Mouse (Mus musculus) limb, embryonic 10.5 days (tissue): Measurements from ENCODE around the gene Ctrc. TPM values are rescaled to one million over a fixed set of nuclear protein-coding genes. Genes with fewer than 3 reads are reported as not detected.

ENCODE experiments used
- DNase-seq: peaks from one replicate; pipeline ENCODE4 v3.0.0-alpha.2; 2017; ENCODE audit warnings: low spot score
- H3K27ac ChIP-seq: fragments of 300-500 bp; sonication (generic); 2 replicates; pipeline ENCODE4 v1.5.1; 2016; ENCODE audit warnings: mild to moderate bottlenecking
- H3K27me3 ChIP-seq: fragments of 300-500 bp; sonication (generic); 2 replicates; pipeline ENCODE4 v1.6.1; 2016; ENCODE audit warnings: low read depth, mild to moderate bottlenecking; ENCODE audit not compliant: poor library complexity, severe bottlenecking
- H3K36me3 ChIP-seq: fragments of 300-500 bp; sonication (generic); 2 replicates; pipeline ENCODE4 v1.6.1; 2016; ENCODE audit warnings: mild to moderate bottlenecking, moderate library complexity
- H3K4me1 ChIP-seq: fragments of 300-500 bp; sonication (generic); 2 replicates; pipeline ENCODE4 v1.6.1; 2016
- H3K4me3 ChIP-seq: fragments of 300-500 bp; sonication (generic); 2 replicates; pipeline ENCODE4 v1.5.1; 2016; ENCODE audit warnings: mild to moderate bottlenecking, moderate library complexity
- H3K9me3 ChIP-seq: fragments of 300-500 bp; sonication (generic); replicated peaks from 2 replicates; pipeline ENCODE4 v1.6.1; 2016; ENCODE audit warnings: mild to moderate bottlenecking
- WGBS: fragments of 180-500 bp; shearing (Covaris S2); methylation state at CpG from one replicate; pipeline ENCODE4 v1.1.7; 2016; 5-methylcytosine and 5-hydroxymethylcytosine counted together
- polyA plus RNA-seq: library from polyadenylated mRNA; unstranded; fragments of >200 nt; fragmentation: Nextera tagmentation; extraction: Ambion mirVana; gene quantifications from 2 replicates; pipeline ENCODE4 v1.2.1, GENCODE M21; 2016

The Ctrc gene
- polyA plus RNA-seq, 1 experiment from 2014 or later, result not detected

GRCm38 (mm10) chr4:141874601-141875460, 28.7 kb upstream of the Ctrc start, which contains the start of gene Efhd2:
Gene Efhd2 (minus strand): TSS chr4:141874920.
- Histone ChIP-seq H3K27ac (peak within 1 kb of the TSS; percentile 83), H3K9me3 (no peaks in the 10 kb centered on the region), H3K4me3 (peak within 1 kb of the TSS; percentile 81), H3K4me1 (peaks cover 40% of the 10 kb centered on the region), H3K36me3 (no peaks in the 10 kb centered on the region), H3K27me3 (peaks cover 43% of the 10 kb centered on the region)
- under 1% methylated on average over 72 of the region's 73 CpGs for WGBS
- DNase-seq, result peak; percentile 83

GRCm38 (mm10) chr4:141874111-141874600, 28.0 kb upstream of the Ctrc start:
- 2% methylated on average over 19 of the region's 19 CpGs for WGBS
- Histone ChIP-seq H3K36me3 (no peaks in the 10 kb centered on the region), H3K4me1 (peaks cover 40% of the 10 kb centered on the region), H3K4me3 (peak overlapping the region; percentile 81), H3K27me3 (peaks cover 43% of the 10 kb centered on the region), H3K27ac (peak overlapping the region; percentile 83), H3K9me3 (no peaks in the 10 kb centered on the region)
- DNase-seq, result no peak

GRCm38 (mm10) chr4:141872977-141873376, 26.8 kb upstream of the Ctrc start:
- Histone ChIP-seq H3K27ac (no peak overlapping the region), H3K4me1 (peaks cover 40% of the 10 kb centered on the region)

DNA sequence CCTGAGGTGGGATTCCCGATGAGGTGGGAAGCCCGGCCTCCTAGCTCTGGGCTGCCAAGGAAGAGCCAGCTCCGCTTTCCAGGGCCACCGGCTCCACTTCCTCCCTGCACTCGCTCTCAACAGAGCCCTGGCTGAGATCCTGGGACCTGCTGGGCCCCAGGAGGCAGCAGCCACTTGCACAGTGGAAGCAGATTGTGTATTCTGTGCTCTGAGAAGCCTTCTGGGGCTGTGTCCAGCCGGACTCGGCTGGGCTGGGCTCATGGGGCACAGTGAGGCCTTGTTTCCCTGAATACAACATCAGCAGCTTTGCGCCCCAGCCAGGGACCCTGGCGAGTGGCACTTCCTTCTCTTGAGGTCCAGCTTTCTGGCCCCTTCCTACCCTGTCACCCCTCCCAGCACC, 25.8 kb upstream of the Ctrc start:
- WGBS, result 75% methylated on average over 9 of the region's 9 CpGs
- no peaks in the 10 kb centered on the region for H3K36me3 ChIP-seq
- H3K4me3 ChIP-seq, result no peak overlapping the region
- no peak for DNase-seq
- peaks cover 31% of the 10 kb centered on the region for H3K27me3 ChIP-seq
- peaks cover 47% of the 10 kb centered on the region for H3K4me1 ChIP-seq
- peak overlapping the region; percentile 28; the same call in 1 of the 2 replicates for H3K27ac ChIP-seq
- no peaks in the 10 kb centered on the region for H3K9me3 ChIP-seq

More at GRCm38 (mm10) chr4:141872977-141873376, 26.8 kb upstream of the Ctrc start:
- Histone ChIP-seq H3K36me3 (no peaks in the 10 kb centered on the region), H3K4me3 (no peak overlapping the region), H3K27me3 (peaks cover 38% of the 10 kb centered on the region), H3K9me3 (no peaks in the 10 kb centered on the region)
- DNase-seq, result no peak
- 84% methylated on average over 9 of the region's 9 CpGs for WGBS

DNA sequence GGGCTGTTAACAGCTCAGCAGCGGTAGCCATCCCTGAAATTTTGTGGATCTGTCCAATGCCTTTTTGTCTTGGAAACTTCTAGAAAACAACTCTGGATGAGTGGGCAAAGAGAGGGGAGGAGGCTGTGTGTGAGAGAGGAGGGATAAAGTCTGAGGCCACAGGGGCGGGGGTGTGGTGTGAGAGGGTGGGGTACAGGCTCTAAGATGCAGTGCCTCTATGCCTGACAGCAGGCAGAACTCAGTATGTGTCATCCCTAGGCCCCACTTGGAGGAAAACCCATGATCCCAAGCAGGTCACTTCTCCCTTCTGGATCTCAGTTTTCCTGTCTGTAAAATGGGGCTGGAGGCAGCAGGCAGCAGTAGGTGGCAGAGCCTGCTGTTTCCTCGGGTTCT, 25.2 kb upstream of the Ctrc start:
- DNase-seq, result no peak
- H3K27me3 ChIP-seq, result peaks cover 29% of the 10 kb centered on the region
- H3K27ac ChIP-seq, result no peak overlapping the region
- no peaks in the 10 kb centered on the region for H3K36me3 ChIP-seq
- 92% methylated on average over 3 of the region's 3 CpGs for WGBS
- no peak overlapping the region for H3K4me3 ChIP-seq
- H3K9me3 ChIP-seq, result no peaks in the 10 kb centered on the region
- peaks cover 47% of the 10 kb centered on the region for H3K4me1 ChIP-seq

- H3K9me3 ChIP-seq, result no peaks in the 10 kb centered on the region
- H3K27ac ChIP-seq, result no peak overlapping the region
- H3K4me3 ChIP-seq, result no peak overlapping the region
- H3K36me3 ChIP-seq, result no peaks in the 10 kb centered on the region
- 79% methylated on average over 11 of the region's 11 CpGs for WGBS
- peaks cover 24% of the 10 kb centered on the region for H3K27me3 ChIP-seq
- peaks cover 46% of the 10 kb centered on the region for H3K4me1 ChIP-seq
- no peak for DNase-seq
Measured at GRCm38 (mm10) chr4:141870666-141871332, 24.6 kb upstream of the Ctrc start.

DNA sequence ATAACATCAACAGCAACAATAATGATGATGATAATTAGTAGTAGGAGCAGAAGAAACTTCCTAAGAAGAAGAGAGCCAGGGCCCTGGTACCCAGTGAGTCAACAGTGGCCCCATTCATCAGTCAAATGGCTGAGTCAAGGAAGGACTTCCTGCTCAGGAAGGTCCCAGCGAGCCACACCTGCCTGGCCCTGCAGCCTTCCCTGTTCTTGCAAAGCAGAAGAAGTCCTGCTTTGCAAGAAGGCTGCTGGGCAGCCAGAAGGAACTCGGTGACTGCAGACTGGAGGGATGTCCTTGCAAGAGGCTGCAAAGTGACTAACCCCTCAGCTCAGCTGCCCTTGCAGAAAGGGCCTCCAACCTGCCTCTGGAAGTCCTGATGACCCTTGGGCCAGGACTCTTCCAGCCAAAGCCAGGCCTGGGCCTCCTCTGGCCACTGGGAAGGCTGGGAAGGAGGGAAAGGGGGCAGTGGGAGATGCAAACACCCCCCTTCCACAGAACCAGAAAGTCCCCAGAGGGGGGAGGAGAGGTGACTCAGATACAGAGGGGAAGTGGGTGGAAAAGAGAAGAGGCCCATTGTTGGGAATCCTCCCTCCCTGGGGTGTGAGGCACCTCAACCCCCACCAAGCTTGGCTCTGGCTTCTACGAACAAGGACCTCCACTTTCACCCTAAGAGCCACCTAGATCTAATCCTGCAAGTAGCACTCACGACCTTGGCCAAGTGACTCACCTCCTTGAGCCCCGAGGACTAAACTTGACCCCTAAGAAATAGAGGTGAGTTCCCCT, 23.5 kb upstream of the Ctrc start:
- peaks cover 34% of the 10 kb centered on the region for H3K4me1 ChIP-seq
- 75% methylated on average over 5 of the region's 5 CpGs for WGBS
- no peak overlapping the region for H3K27ac ChIP-seq

GRCm38 (mm10) chr4:141868051-141868450, 21.9 kb upstream of the Ctrc start:
- H3K4me3 ChIP-seq, result no peak overlapping the region
- H3K9me3 ChIP-seq, result no peaks in the 10 kb centered on the region
- H3K27me3 ChIP-seq, result peaks cover 8% of the 10 kb centered on the region
- WGBS, result 89% methylated on average over 10 of the region's 10 CpGs
- no peak for DNase-seq
- H3K36me3 ChIP-seq, result peaks cover 2% of the 10 kb centered on the region; the same call in 1 of the 2 replicates
- no peak overlapping the region for H3K27ac ChIP-seq
- H3K4me1 ChIP-seq, result peaks cover 23% of the 10 kb centered on the region

More for the DNA sequence above, 23.5 kb upstream of the Ctrc start:
- Histone ChIP-seq H3K4me3 (no peak overlapping the region), H3K36me3 (no peaks in the 10 kb centered on the region), H3K27me3 (peaks cover 20% of the 10 kb centered on the region), H3K9me3 (no peaks in the 10 kb centered on the region)
- DNase-seq, result no peak

- no peak overlapping the region for H3K4me3 ChIP-seq
- no peak overlapping the region for H3K27ac ChIP-seq
- peaks cover 2% of the 10 kb centered on the region; the same call in 1 of the 2 replicates for H3K36me3 ChIP-seq
- no peak for DNase-seq
- H3K27me3 ChIP-seq, result 0 out of 2 replicates have a peak, but pooled peaks cover 3% of the 10 kb centered on the region
- peaks cover 22% of the 10 kb centered on the region for H3K4me1 ChIP-seq
- H3K9me3 ChIP-seq, result no peaks in the 10 kb centered on the region
- 57% methylated on average over 4 of the region's 4 CpGs for WGBS
Measured at GRCm38 (mm10) chr4:141867498-141867897, 21.3 kb upstream of the Ctrc start.

- DNase-seq, result no peak
- WGBS, result 32% methylated on average over 10 of the region's 10 CpGs
- H3K36me3 ChIP-seq, result peaks cover 2% of the 10 kb centered on the region; the same call in 1 of the 2 replicates
- no peak overlapping the region for H3K4me3 ChIP-seq
- peaks cover 19% of the 10 kb centered on the region for H3K4me1 ChIP-seq
- H3K27me3 ChIP-seq, result 0 out of 2 replicates have a peak, but pooled peaks cover 3% of the 10 kb centered on the region
- peak overlapping the region; percentile 14; the same call in 1 of the 2 replicates for H3K27ac ChIP-seq
- H3K9me3 ChIP-seq, result no peaks in the 10 kb centered on the region
Measured at GRCm38 (mm10) chr4:141866933-141867490, 20.9 kb upstream of the Ctrc start.

- H3K27me3 ChIP-seq, result 0 out of 2 replicates have a peak, but pooled peaks cover under 1% of the 10 kb centered on the region
- peaks cover 15% of the 10 kb centered on the region for H3K4me1 ChIP-seq
- no peak overlapping the region for H3K4me3 ChIP-seq
- no peaks in the 10 kb centered on the region for H3K9me3 ChIP-seq
- H3K36me3 ChIP-seq, result peaks cover 11% of the 10 kb centered on the region
- no peak overlapping the region for H3K27ac ChIP-seq
- DNase-seq, result no peak
- 84% methylated on average over 5 of the region's 5 CpGs for WGBS
Measured at GRCm38 (mm10) chr4:141865600-141865999, 19.4 kb upstream of the Ctrc start.

- WGBS, result 94% methylated on average over 5 of the region's 5 CpGs
- H3K4me1 ChIP-seq, result peaks cover 17% of the 10 kb centered on the region
- no peak overlapping the region for H3K4me3 ChIP-seq
- peaks cover 11% of the 10 kb centered on the region for H3K36me3 ChIP-seq
- DNase-seq, result no peak
- no peaks in the 10 kb centered on the region for H3K27me3 ChIP-seq
- no peak overlapping the region for H3K27ac ChIP-seq
- H3K9me3 ChIP-seq, result no peaks in the 10 kb centered on the region
Measured at GRCm38 (mm10) chr4:141865006-141865405, 18.8 kb upstream of the Ctrc start.
